Mouse (Mus musculus): ENCODE measurements at regions not wholly inside any gene's neighbourhood (a gene's known extent, or its start where the extent isn't known, plus 50 kb on each side); places are given as distances from the start of the nearest gene placed in this dataset.
A peak's percentile ranks its signal among the peaks of the same experiment; 100 is the strongest.

DNA sequence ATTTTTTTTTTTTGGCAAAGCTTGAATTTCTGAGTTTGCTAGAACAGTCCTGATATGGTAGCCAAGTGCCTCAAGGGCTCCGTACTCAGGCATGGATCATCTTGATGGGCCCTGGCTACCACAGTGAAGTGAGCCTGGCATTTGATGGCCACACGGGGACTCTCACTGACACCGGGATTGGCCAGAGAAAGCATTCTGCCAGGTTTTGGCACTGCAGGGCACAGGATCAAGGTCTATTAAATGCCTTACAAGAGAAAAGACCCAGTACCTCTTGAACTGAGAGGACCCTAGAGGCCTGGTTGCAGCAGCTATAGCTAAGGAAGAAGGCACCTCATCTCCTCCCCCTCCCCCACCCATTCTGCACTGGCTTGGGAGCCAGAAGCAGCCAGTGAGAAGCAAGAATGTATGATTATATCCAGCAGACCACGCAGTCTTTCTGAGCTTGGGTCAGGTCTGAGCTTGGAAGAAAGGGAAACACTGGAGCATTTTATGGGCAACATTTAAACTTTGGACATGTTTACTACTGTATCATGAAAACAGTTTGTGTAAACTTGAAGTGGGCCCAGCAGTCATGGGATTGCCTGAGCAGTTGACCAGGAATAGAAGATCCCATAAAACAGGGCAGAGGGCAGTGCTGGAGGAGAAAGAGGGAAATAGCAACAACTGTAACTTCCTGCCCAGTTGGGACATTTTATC lies 97.1 kb upstream of the Armc2 start:
- no peak overlapping the region for H3K9ac ChIP-seq
- no peak for ATAC-seq (ENCODE audit: insufficient number of reproducible peaks, low FRiP score)
- no peak overlapping the region for H3K27ac ChIP-seq (ENCODE audit: poor library complexity, severe bottlenecking)
- H3K9me3 ChIP-seq (replicated peaks), result peaks cover 7% of the 10 kb centered on the region
- no peak overlapping the region for H3K4me3 ChIP-seq
- H3K4me1 ChIP-seq (replicated peaks), result peaks cover 8% of the 10 kb centered on the region; the same call in 1 of the 2 replicates
- no peaks in the 10 kb centered on the region for H3K36me3 ChIP-seq
- no peaks in the 10 kb centered on the region for H3K27me3 ChIP-seq (replicated peaks)
- 78% methylated on average over 4 of the region's 4 CpGs for WGBS
- no peak overlapping the region for H3K4me2 ChIP-seq

DNA sequence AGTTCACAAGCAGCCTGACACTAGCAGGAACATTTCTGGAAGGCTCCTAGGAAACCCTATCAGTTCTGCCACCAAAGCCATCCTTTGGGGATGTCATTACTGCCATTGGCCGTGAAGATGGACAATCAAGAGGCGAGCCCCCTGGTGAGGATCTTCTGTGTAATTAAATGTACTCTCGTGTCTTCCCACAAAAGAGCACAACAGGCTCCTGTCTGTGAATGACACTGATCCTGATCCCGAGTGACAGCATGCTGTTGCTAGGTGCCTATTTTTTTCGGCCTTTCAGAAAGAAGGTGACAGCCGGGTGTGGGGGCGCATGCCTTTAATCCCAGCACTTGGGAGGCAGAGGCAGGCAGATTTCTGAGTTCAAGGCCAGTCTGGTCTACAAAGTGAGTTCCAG lies 92.5 kb upstream of the Armc2 start:
- Histone ChIP-seq H3K27ac (ENCODE audit: poor library complexity, severe bottlenecking) (no peak overlapping the region), H3K4me3 (no peak overlapping the region), H3K4me1 (replicated peaks) (peaks cover 25% of the 10 kb centered on the region), H3K9me3 (replicated peaks) (peaks cover 7% of the 10 kb centered on the region), H3K9ac (no peak overlapping the region), H3K4me2 (no peak overlapping the region), H3K36me3 (no peaks in the 10 kb centered on the region), H3K27me3 (replicated peaks) (no peaks in the 10 kb centered on the region)
- no peak for ATAC-seq (ENCODE audit: insufficient number of reproducible peaks, low FRiP score)
- 82% methylated on average over 7 of the region's 7 CpGs for WGBS

DNA sequence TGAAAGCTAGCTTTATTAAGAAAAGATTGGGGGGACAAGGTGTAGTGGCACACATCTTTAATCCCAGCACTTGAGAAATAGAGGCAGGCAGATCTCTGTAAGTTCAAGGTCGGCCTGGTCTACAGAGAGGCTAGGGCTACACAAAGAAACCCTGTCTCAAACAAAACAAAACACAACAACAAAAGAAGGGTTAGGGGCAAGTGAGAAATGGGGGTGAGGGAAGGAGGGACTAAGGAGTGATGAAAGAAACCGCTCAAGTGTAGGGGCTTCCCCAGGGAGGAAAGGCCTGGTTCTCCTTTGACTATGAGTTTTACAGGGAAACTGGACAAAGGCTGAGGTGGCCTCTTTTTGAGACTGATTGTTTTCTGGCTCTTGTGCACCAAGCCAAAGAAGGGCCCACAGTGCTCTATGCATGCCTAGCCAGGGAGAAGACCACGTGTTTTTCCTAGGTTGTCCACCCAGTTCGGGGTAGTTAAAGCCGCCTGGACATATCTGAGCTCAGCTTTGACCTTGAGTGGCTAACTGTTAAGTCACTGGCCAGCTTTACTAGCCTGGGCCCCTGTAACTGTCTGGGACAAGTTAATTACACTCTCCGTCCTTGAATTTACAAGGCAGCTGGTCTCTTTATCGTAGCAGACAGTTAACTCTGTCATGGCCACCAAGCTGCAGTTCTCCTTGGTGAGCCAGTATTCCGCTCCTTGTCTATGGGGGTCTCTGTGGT lies 90.2 kb upstream of the Armc2 start:
- no peak overlapping the region for H3K4me2 ChIP-seq
- H3K4me1 ChIP-seq (replicated peaks), result peaks cover 19% of the 10 kb centered on the region
- H3K36me3 ChIP-seq, result no peaks in the 10 kb centered on the region
- H3K4me3 ChIP-seq, result no peak overlapping the region
- H3K9me3 ChIP-seq (replicated peaks), result peaks cover 9% of the 10 kb centered on the region
- ATAC-seq (ENCODE audit: insufficient number of reproducible peaks, low FRiP score), result no peak; the same call in 1 of the 2 replicates
- no peak overlapping the region for H3K9ac ChIP-seq
- no peaks in the 10 kb centered on the region for H3K27me3 ChIP-seq (replicated peaks)
- 0 out of 2 replicates have a peak overlapping the region, but pooled peaks have one; percentile 7 for H3K27ac ChIP-seq (ENCODE audit: poor library complexity, severe bottlenecking)
- 48% methylated on average over 8 of the region's 8 CpGs for WGBS

DNA sequence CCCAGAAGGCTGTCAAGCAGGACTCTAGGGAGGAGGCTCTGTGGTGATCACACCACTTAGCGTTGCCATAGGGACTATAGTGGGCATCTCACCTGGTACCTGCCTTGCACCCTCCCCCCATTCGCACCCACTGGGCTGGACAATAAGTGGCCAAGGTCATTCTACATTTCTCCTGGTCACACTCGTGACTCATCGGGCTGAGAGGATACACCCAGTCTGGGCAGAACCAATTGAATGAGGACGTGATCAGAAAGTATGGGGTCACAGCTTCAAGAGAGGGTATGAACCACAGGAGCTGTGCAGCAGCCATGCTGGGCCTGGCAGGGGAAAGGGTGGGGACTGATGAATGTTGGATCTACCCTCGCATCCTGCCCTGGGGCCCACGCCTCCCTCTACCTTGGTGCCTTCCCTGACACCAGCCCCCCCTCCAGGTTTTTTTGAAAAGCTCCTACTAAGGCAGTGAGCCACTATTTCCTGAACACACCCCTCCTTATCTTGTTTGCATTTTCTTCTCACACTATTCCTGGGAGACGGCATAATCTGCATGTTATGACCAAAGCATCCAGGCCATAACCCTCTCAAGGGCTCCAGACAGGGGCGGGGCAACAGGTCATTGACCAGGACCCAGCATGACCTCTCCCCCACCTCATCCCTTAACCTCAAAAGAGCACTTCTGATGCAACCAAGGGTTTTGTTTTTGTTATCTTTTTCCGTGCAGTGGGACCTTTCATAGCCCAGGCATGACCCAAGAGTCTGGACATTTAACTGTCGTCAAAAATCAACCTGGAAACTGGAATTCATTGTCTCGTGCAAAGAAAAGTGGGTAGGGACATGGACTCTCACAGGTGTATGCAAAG lies 89.4 kb upstream of the Armc2 start:
- no peak overlapping the region for H3K27ac ChIP-seq (ENCODE audit: poor library complexity, severe bottlenecking)
- H3K27me3 ChIP-seq (replicated peaks), result no peaks in the 10 kb centered on the region
- H3K36me3 ChIP-seq, result no peaks in the 10 kb centered on the region
- no peak overlapping the region for H3K4me3 ChIP-seq
- ATAC-seq (ENCODE audit: insufficient number of reproducible peaks, low FRiP score), result no peak
- peaks cover 6% of the 10 kb centered on the region for H3K9me3 ChIP-seq (replicated peaks)
- no peak overlapping the region for H3K9ac ChIP-seq
- H3K4me2 ChIP-seq, result no peak overlapping the region
- WGBS, result 63% methylated on average over 12 of the region's 12 CpGs
- H3K4me1 ChIP-seq (replicated peaks), result peaks cover 19% of the 10 kb centered on the region

DNA sequence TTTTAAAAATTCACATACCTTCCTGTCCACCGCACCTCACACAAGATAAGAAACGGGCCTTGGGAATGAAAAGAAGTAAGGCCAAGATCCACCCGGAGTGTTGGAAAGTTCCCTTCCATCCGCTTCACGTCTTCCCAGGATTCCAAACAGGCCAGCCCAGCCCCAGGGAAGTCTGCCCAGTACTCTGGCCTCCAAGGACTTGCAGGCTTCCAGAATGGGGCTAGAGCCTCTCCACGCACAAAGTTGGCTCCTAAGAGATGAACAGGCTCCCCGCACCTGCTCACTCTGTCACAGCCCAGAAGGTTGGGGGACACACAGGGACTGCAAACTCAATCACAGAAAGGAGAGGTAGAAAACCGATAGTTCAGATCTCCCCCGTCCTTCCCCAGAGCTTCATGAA lies 88.4 kb upstream of the Armc2 start:
- Histone ChIP-seq H3K27me3 (replicated peaks) (no peaks in the 10 kb centered on the region), H3K4me3 (no peak overlapping the region), H3K9me3 (replicated peaks) (peaks cover 6% of the 10 kb centered on the region), H3K4me1 (replicated peaks) (peaks cover 23% of the 10 kb centered on the region), H3K4me2 (no peak overlapping the region), H3K36me3 (no peaks in the 10 kb centered on the region), H3K9ac (no peak overlapping the region), H3K27ac (ENCODE audit: poor library complexity, severe bottlenecking) (no peak overlapping the region)
- WGBS, result 79% methylated on average over 9 of the region's 9 CpGs
- no peak for ATAC-seq (ENCODE audit: insufficient number of reproducible peaks, low FRiP score)

DNA sequence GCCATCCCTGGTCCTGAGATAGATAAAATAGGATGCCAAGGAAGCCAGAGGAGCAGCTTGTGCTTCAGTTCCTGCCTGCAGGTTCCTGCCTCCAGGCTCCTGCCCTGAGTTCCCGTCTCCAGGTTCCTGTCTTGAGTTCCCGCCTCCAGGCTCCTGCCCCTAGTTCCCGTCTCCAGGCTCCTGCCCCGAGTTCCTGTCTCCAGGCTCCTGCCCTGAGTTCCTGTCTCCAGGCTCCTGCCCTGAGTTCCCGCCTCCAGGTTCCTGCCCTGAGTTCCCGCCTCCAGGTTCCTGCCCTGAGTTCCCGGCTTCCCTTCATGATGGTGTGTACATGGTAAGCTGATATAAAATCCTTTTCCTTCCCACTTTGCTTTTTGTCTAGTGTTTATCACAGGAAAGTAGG lies 86.8 kb upstream of the Armc2 start:
- H3K9ac ChIP-seq, result no peak overlapping the region
- H3K9me3 ChIP-seq (replicated peaks), result peaks cover 6% of the 10 kb centered on the region
- H3K36me3 ChIP-seq, result no peaks in the 10 kb centered on the region
- WGBS, result 86% methylated on average over 7 of the region's 7 CpGs
- no peak overlapping the region for H3K27ac ChIP-seq (ENCODE audit: poor library complexity, severe bottlenecking)
- peaks cover 30% of the 10 kb centered on the region for H3K4me1 ChIP-seq (replicated peaks)
- no peak overlapping the region for H3K4me2 ChIP-seq
- ATAC-seq (ENCODE audit: insufficient number of reproducible peaks, low FRiP score), result no peak
- no peak overlapping the region for H3K4me3 ChIP-seq
- H3K27me3 ChIP-seq (replicated peaks), result no peaks in the 10 kb centered on the region

DNA sequence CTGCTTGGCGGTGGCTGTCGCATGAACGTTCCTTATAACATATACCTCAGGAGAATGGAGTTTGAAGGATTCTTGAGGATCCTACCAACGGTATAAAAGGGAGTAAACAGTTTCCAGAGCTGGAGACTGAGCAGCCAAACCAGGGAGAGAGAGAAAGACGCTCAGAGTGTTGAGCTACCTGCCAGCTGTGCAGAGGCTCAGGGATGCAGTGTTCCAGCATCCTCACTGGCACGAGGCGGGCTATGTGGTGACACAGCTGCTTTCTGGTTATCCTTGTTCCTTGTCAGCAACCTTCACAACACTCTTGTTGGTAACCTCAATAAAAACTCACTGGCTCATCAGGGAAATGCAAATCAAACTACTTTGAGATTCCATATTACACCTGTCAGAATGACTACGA lies 84.1 kb upstream of the Armc2 start:
- Histone ChIP-seq H3K27ac (ENCODE audit: poor library complexity, severe bottlenecking) (no peak overlapping the region), H3K9ac (no peak overlapping the region), H3K27me3 (replicated peaks) (no peaks in the 10 kb centered on the region), H3K9me3 (replicated peaks) (peaks cover 6% of the 10 kb centered on the region), H3K4me1 (replicated peaks) (peaks cover 13% of the 10 kb centered on the region; the same call in 1 of the 2 replicates), H3K4me3 (no peak overlapping the region), H3K4me2 (no peak overlapping the region), H3K36me3 (no peaks in the 10 kb centered on the region)
- no peak for ATAC-seq (ENCODE audit: insufficient number of reproducible peaks, low FRiP score)
- WGBS, result 85% methylated on average over 8 of the region's 8 CpGs

DNA sequence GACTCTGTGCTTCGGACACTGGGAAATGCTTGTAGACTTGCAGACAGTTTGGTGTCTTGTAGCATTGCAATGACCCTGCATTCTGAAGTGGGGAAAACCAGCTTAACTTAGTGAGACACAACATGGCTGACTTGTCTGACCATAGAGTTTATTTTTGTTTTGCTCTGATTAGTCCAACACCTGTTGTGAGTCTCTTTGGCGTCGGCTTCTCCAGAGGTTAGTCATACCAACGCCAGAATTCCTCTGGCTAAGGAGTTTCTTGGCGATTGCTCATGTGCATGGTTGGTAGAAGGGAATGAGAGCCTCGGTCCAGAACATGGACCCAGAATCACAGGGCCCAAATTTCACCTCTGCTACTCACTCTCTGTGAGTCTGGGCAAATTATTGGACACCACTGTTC lies 82.9 kb upstream of the Armc2 start:
- H3K4me3 ChIP-seq, result no peak overlapping the region
- H3K9me3 ChIP-seq (replicated peaks), result peaks cover 6% of the 10 kb centered on the region
- 0 out of 2 replicates have a peak, but pooled peaks cover 11% of the 10 kb centered on the region for H3K4me1 ChIP-seq (replicated peaks)
- no peak overlapping the region for H3K27ac ChIP-seq (ENCODE audit: poor library complexity, severe bottlenecking)
- H3K9ac ChIP-seq, result no peak overlapping the region
- no peaks in the 10 kb centered on the region for H3K27me3 ChIP-seq (replicated peaks)
- no peak overlapping the region for H3K4me2 ChIP-seq
- H3K36me3 ChIP-seq, result no peaks in the 10 kb centered on the region
- no peak for ATAC-seq (ENCODE audit: insufficient number of reproducible peaks, low FRiP score)
- WGBS, result 77% methylated on average over 6 of the region's 6 CpGs

DNA sequence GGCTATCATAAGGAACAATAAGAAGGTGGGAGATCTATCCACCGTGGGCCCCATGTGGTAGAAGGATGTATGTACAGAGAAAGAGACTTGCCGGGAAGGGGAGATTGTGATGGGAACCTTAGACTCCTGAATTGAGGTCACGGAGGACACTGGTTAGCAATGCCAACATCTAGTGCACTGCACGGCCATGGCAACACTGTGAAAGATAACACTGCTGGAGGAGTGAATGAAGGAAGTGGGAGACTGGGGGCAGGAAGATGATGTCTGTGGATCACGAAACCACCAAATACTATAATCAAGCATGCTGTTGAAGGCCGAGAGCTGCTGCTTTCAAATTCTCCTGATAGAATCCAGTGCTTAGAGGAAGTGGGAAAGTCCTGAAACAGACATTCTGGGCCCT lies 78.7 kb upstream of the Armc2 start:
- Histone ChIP-seq H3K9me3 (replicated peaks) (no peaks in the 10 kb centered on the region), H3K27ac (ENCODE audit: poor library complexity, severe bottlenecking) (no peak overlapping the region), H3K27me3 (replicated peaks) (no peaks in the 10 kb centered on the region), H3K4me1 (replicated peaks) (peaks cover 26% of the 10 kb centered on the region), H3K36me3 (no peaks in the 10 kb centered on the region), H3K4me3 (no peak overlapping the region), H3K9ac (no peak overlapping the region), H3K4me2 (no peak overlapping the region)
- 64% methylated on average over 6 of the region's 6 CpGs for WGBS
- no peak for ATAC-seq (ENCODE audit: insufficient number of reproducible peaks, low FRiP score)

DNA sequence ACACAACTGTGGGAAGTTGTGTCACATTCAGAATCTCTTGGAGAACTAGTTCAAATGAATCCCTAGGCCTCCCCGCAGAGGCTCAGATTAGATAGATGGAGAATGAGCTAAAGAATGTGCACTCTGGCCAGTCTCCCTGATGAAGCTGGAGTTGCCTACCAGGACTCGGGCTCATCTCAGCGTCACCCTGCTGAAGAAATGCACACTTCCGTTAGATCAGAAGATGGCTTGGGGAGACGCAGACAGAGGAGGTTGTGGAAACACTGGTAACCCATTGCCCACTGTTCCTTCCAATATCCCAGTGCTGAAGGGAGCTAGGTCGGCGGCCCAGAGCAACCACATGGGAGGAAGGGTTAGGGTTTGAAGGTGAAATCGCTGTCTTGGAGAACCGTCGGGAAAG lies 77.7 kb upstream of the Armc2 start:
- no peak for ATAC-seq (ENCODE audit: insufficient number of reproducible peaks, low FRiP score)
- no peaks in the 10 kb centered on the region for H3K36me3 ChIP-seq
- H3K9me3 ChIP-seq (replicated peaks), result no peaks in the 10 kb centered on the region
- WGBS, result 72% methylated on average over 10 of the region's 10 CpGs
- no peaks in the 10 kb centered on the region for H3K27me3 ChIP-seq (replicated peaks)
- no peak overlapping the region for H3K9ac ChIP-seq
- peaks cover 26% of the 10 kb centered on the region for H3K4me1 ChIP-seq (replicated peaks)
- H3K4me3 ChIP-seq, result no peak overlapping the region
- no peak overlapping the region for H3K4me2 ChIP-seq
- no peak overlapping the region for H3K27ac ChIP-seq (ENCODE audit: poor library complexity, severe bottlenecking)
